Mouse (Mus musculus) erythroblast, embryonic 14.5 days (primary cell): ENCODE results near the gene Phf8. TPM values are rescaled to one million over a fixed set of nuclear protein-coding genes. Genes with fewer than 3 reads are reported as not detected.
A peak's percentile ranks its signal among the peaks of the same experiment; 100 is the strongest.

ENCODE experiments used
- H3K27me3 ChIP-seq: 2 replicates; pipeline ENCODE4 v1.6.1; 2012; ENCODE audit warnings: inconsistent platforms; ENCODE audit not compliant: control insufficient read depth
- H3K36me3 ChIP-seq: 2 replicates; pipeline ENCODE4 v1.6.1; 2012; ENCODE audit warnings: mild to moderate bottlenecking, inconsistent platforms; ENCODE audit not compliant: control insufficient read depth
- H3K4me1 ChIP-seq: 2 replicates; pipeline ENCODE4 v1.6.1; 2012; ENCODE audit warnings: inconsistent platforms; ENCODE audit not compliant: control insufficient read depth
- H3K4me3 ChIP-seq: replicated peaks from 2 replicates; pipeline ENCODE3; 2012; ENCODE audit warnings: moderate library complexity, mild to moderate bottlenecking, inconsistent platforms
- H3K9me3 ChIP-seq: 2 replicates; pipeline ENCODE4 v1.6.1; 2012; ENCODE audit warnings: low read length, inconsistent platforms, mixed read lengths; ENCODE audit not compliant: control insufficient read depth
- GATA1 ChIP-seq: IDR thresholded peaks from 2 replicates; pipeline ENCODE4 v1.6.1; 2012; ENCODE audit warnings: low read length, inconsistent platforms, mixed read lengths
- TAL1 ChIP-seq: IDR thresholded peaks from 3 replicates; pipeline ENCODE4 v1.6.1; 2012; ENCODE audit warnings: low read length, inconsistent platforms, mixed read lengths
- polyA plus RNA-seq: library from polyadenylated mRNA; stranded (reverse); fragments of >175 nt; gene quantifications from 2 replicates; pipeline ENCODE4 v1.2.3, GENCODE M21; 2012

The Phf8 gene
- polyA plus RNA-seq, 1 experiment: 0.25 TPM

DNA sequence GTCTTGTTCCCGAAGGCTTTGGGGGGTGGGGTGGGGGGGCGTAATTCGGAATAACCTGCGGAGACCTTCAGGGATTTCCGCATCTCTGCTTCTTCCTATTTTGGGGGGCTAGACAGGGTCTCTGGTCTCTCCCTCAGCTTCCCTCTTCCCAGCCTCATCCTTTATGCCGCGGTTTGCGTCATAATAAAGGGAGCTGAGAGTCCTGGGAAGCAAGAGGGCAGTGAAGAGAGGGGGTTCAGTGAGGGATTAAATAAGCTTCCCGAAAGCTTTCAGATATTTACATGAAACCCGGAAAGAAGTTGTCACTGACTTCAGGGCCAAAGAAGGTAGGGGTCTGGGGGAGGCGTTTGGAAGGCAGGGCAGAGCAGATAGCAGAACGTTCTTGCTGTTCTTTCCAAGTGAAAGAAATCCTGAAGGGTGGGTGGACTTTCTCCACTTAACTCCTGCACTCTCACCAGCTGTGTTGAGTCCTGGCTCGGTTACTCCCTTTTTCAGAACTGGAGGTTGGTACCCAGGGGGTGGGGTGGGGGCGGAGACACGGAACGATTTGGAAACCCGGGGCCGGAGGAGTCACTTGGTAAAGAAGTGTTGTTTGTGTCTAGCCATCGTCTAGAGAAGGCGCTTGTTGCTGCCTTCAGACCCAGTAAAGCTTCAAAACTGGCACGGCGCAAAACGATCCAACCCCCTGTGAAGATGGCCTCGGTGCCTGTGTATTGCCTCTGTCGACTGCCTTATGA is 1.5 kb downstream of the Phf8 start:
- Histone ChIP-seq H3K36me3 (peaks cover 7% of the 10 kb centered on the region), H3K4me1 (peaks cover 39% of the 10 kb centered on the region), H3K27me3 (no peaks in the 10 kb centered on the region), H3K9me3 (peaks cover 15% of the 10 kb centered on the region), H3K4me3 (peak overlapping the region; percentile 84)
- no peak for TF ChIP-seq TAL1
- TF ChIP-seq GATA1: no peak

- H3K4me3 ChIP-seq: no peak overlapping the region
- H3K36me3 ChIP-seq: peaks cover 24% of the 10 kb centered on the region
- TF ChIP-seq TAL1 (no peak), GATA1 (no peak)
- H3K9me3 ChIP-seq: no peaks in the 10 kb centered on the region
- no peaks in the 10 kb centered on the region for H3K4me1 ChIP-seq
- no peaks in the 10 kb centered on the region for H3K27me3 ChIP-seq
These were observed 32.9 kb downstream of the Phf8 start for GRCm38 (mm10) chrX:151553356-151553755.

- Histone ChIP-seq H3K27me3 (no peaks in the 10 kb centered on the region), H3K4me3 (no peak overlapping the region), H3K9me3 (no peaks in the 10 kb centered on the region), H3K4me1 (no peaks in the 10 kb centered on the region), H3K36me3 (peaks cover 19% of the 10 kb centered on the region)
- TF ChIP-seq TAL1 (no peak), GATA1 (no peak)
These were observed 54.7 kb downstream of the Phf8 start for GRCm38 (mm10) chrX:151575166-151575565.

- H3K36me3 ChIP-seq: no peaks in the 10 kb centered on the region
- no peaks in the 10 kb centered on the region for H3K27me3 ChIP-seq
- no peaks in the 10 kb centered on the region for H3K9me3 ChIP-seq
- no peaks in the 10 kb centered on the region for H3K4me1 ChIP-seq
- TF ChIP-seq TAL1: no peak
- TF ChIP-seq GATA1: no peak
- H3K4me3 ChIP-seq: no peak overlapping the region
These were observed 122.9 kb downstream of the Phf8 start for GRCm38 (mm10) chrX:151643386-151643785.

- H3K4me3 ChIP-seq: no peak overlapping the region
These were observed 133.3 kb downstream of the Phf8 start for GRCm38 (mm10) chrX:151653744-151654143.

DNA sequence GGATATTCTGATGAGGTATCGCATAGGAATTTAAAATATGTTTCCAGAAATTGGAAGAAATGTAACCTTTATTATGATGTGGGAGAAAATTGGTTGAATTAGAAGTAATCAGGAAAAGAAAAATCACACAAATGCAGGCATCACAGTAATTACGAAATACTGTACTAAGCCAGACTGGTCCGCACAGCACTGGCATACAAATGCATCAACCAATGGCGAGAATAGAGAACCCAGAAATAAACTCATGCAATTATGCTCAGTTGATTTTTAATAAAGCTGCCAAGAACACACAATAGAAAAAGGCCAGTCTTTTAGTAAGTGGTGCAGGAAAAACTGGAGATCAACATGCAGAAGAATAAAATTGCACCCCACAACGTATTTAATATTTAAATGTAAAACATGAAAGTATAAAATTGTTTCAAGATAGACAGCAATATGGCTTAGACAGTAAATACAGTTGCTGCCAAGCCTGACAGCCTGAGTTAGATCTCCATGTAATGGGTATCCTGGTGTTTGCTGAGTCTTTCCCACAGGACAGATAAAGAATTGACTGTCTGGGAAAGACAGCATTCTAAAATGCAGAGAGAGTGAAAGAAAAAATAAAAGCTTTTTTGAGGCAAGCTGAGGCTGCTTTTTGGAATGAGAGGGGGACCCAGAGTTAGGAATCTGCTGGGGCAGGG is 154.2 kb downstream of the Phf8 start:
- H3K4me3 ChIP-seq: no peak overlapping the region
- H3K36me3 ChIP-seq: no peaks in the 10 kb centered on the region
- H3K9me3 ChIP-seq: no peaks in the 10 kb centered on the region
- H3K4me1 ChIP-seq: no peaks in the 10 kb centered on the region
- no peak for TF ChIP-seq GATA1
- no peak for TF ChIP-seq TAL1
- no peaks in the 10 kb centered on the region for H3K27me3 ChIP-seq

More at GRCm38 (mm10) chrX:151653744-151654143, 133.3 kb downstream of the Phf8 start:
- H3K9me3 ChIP-seq: no peaks in the 10 kb centered on the region
- no peaks in the 10 kb centered on the region for H3K36me3 ChIP-seq
- TF ChIP-seq GATA1 (no peak), TAL1 (no peak)
- H3K4me1 ChIP-seq: no peaks in the 10 kb centered on the region
- H3K27me3 ChIP-seq: no peaks in the 10 kb centered on the region

Other genes starting within 250 kb of the Phf8 start
- gene Fam120c, start 176.5 kb upstream of the Phf8 start, polyA plus RNA-seq: 0.03 and 0.04 TPM in 2 replicates